Mouse (Mus musculus) effector memory CD4-positive, alpha-beta T cell, adult 5 months (primary cell): ENCODE measurements around the gene Mex3d. TPM values are rescaled to one million over a fixed set of nuclear protein-coding genes. Genes with fewer than 3 reads are reported as not detected.

Experiments used
- polyA plus RNA-seq: library from polyadenylated mRNA; unstranded; fragments of 100-300 nt; shearing (Covaris generic); gene quantifications from one replicate; pipeline ENCODE4 v1.2.1, GENCODE M21; 2017

Gene Mex3d
- 9.1 TPM for polyA plus RNA-seq

GRCm38 (mm10) chr10:80387522-80387959, at the start of gene Mex3d:
Mex3d (minus strand) TSS chr10:80387659.

GRCm38 (mm10) chr10:80433513-80434232, 46.2 kb upstream of the Mex3d start, which contains the start of gene Tcf3:
Tcf3 (minus strand) TSS chr10:80433647.

GRCm38 (mm10) chr10:80406684-80407501, 19.4 kb upstream of the Mex3d start, which contains the start of gene Uqcr11:
Uqcr11 (minus strand) TSS chr10:80406830.

GRCm38 (mm10) chr10:80399191-80399972, 11.9 kb upstream of the Mex3d start, which contains the start of gene Mbd3:
Mbd3 (minus strand) TSS chr10:80399550.

GRCm38 (mm10) chr10:80356001-80356682, 31.3 kb downstream of the Mex3d start, which contains the start of gene Plk5:
Plk5 (plus strand) TSS chr10:80356459.

GRCm38 (mm10) chr10:80348244-80348781, 39.1 kb downstream of the Mex3d start, which contains the start of gene Adamtsl5:
Adamtsl5 (minus strand) TSS chr10:80348412.

Other genes starting within 250 kb of the Mex3d start
- gene Atp5d, start 249.0 kb downstream of the Mex3d start, polyA plus RNA-seq, result 431 TPM
- gene Cbarp, start 246.8 kb downstream of the Mex3d start, polyA plus RNA-seq, result 18.9 TPM
- gene Midn, start 239.4 kb downstream of the Mex3d start, polyA plus RNA-seq, result 7.3 TPM
- gene Cirbp, start 221.7 kb downstream of the Mex3d start, polyA plus RNA-seq, result 244 TPM
- 17.4 TPM for gene 1600002K03Rik, start 214.7 kb downstream of the Mex3d start, polyA plus RNA-seq
- not detected for gene Efna2, start 208.2 kb downstream of the Mex3d start, polyA plus RNA-seq
- 75.3 TPM for gene Mum1, start 161.2 kb downstream of the Mex3d start, polyA plus RNA-seq
- 146 TPM for gene Ndufs7, start 138.5 kb downstream of the Mex3d start, polyA plus RNA-seq
- gene Gamt, start 126.6 kb downstream of the Mex3d start, polyA plus RNA-seq, result 0.39 TPM
- 91.1 TPM for gene Dazap1, start 126.2 kb downstream of the Mex3d start, polyA plus RNA-seq
- 817 TPM for gene Rps15, start 95.2 kb downstream of the Mex3d start, polyA plus RNA-seq
- not detected for gene Apc2, start 91.7 kb downstream of the Mex3d start, polyA plus RNA-seq
- gene 2310011J03Rik, start 67.1 kb downstream of the Mex3d start, polyA plus RNA-seq, result 25.5 TPM
- gene Pcsk4, start 58.2 kb downstream of the Mex3d start, polyA plus RNA-seq, result 4.1 TPM
- gene Reep6, start 57.7 kb downstream of the Mex3d start, polyA plus RNA-seq, result not detected
- gene Adamtsl5, start 39.2 kb downstream of the Mex3d start, polyA plus RNA-seq, result not detected
- not detected for gene Plk5, start 31.2 kb downstream of the Mex3d start, polyA plus RNA-seq
- gene Mbd3, start 11.9 kb upstream of the Mex3d start, polyA plus RNA-seq, result 96.5 TPM
- gene Uqcr11, start 19.2 kb upstream of the Mex3d start, polyA plus RNA-seq, result 89.0 TPM
- 87.3 TPM for gene Tcf3, start 46.0 kb upstream of the Mex3d start, polyA plus RNA-seq
- gene Onecut3, start 107.2 kb upstream of the Mex3d start, polyA plus RNA-seq, result not detected
- not detected for gene Atp8b3, start 151.5 kb upstream of the Mex3d start, polyA plus RNA-seq
- 66.8 TPM for gene Rexo1, start 173.9 kb upstream of the Mex3d start, polyA plus RNA-seq
- 18.5 TPM for gene Klf16, start 189.7 kb upstream of the Mex3d start, polyA plus RNA-seq
- gene Abhd17a, start 202.7 kb upstream of the Mex3d start, polyA plus RNA-seq, result 90.9 TPM
- 95.7 TPM for gene Scamp4, start 215.2 kb upstream of the Mex3d start, polyA plus RNA-seq
- 7.5 TPM for gene Adat3, start 215.2 kb upstream of the Mex3d start, polyA plus RNA-seq
- gene Gm49322, start 218.4 kb upstream of the Mex3d start, polyA plus RNA-seq, result 8.8 TPM
- gene Csnk1g2, start 235.2 kb upstream of the Mex3d start, polyA plus RNA-seq, result 322 TPM